Mouse (Mus musculus) lung, postnatal 0 days (tissue): ENCODE measurements around the gene Tmem38b. TPM values are rescaled to one million over a fixed set of nuclear protein-coding genes. Genes with fewer than 3 reads are reported as not detected.

Source experiments
- ATAC-seq: fragments of 200-750 bp; cut with Nextera tagmentation; 2 replicates; pipeline ENCODE4 v1.8.0; 2017; ENCODE audit warnings: moderate library complexity
- DNase-seq: peaks from one replicate; pipeline ENCODE4 v3.0.0-alpha.2; 2016; ENCODE audit warnings: low spot score
- H3K27ac ChIP-seq: fragments of 300-500 bp; sonication (generic); 2 replicates; pipeline ENCODE4 v1.5.1; 2014; ENCODE audit warnings: antibody characterized with exemption, mild to moderate bottlenecking, low read length, mixed read lengths
- H3K27me3 ChIP-seq: fragments of 300-500 bp; sonication (generic); replicated peaks from 2 replicates; pipeline ENCODE4 v1.6.1; 2014; ENCODE audit warnings: low read length, mixed read lengths; ENCODE audit not compliant: insufficient read depth
- H3K36me3 ChIP-seq: fragments of 300-500 bp; sonication (generic); 2 replicates; pipeline ENCODE4 v1.6.1; 2014; ENCODE audit warnings: low read length, mixed read lengths; ENCODE audit not compliant: insufficient read depth
- H3K4me1 ChIP-seq: fragments of 300-500 bp; sonication (generic); 2 replicates; pipeline ENCODE4 v1.6.1; 2014; ENCODE audit warnings: antibody characterized with exemption, low read depth, low read length, mixed read lengths; ENCODE audit not compliant: insufficient read depth
- H3K4me2 ChIP-seq: fragments of 300-500 bp; sonication (generic); replicated peaks from 2 replicates; pipeline ENCODE4 v1.6.1; 2014; ENCODE audit warnings: low read depth, mild to moderate bottlenecking, low read length, moderate library complexity, mixed read lengths
- H3K4me3 ChIP-seq: fragments of 300-500 bp; sonication (generic); 2 replicates; pipeline ENCODE4 v1.5.1; 2014; ENCODE audit warnings: low read depth, low read length
- H3K9ac ChIP-seq: fragments of 300-500 bp; sonication (generic); replicated peaks from 2 replicates; pipeline ENCODE4 v1.6.1; 2014; ENCODE audit warnings: low read depth, mild to moderate bottlenecking
- H3K9me3 ChIP-seq: fragments of 300-500 bp; sonication (generic); 2 replicates; pipeline ENCODE4 v1.6.1; 2016; ENCODE audit warnings: low read length, mixed read lengths
- CTCF ChIP-seq: IDR thresholded peaks from 2 replicates; pipeline ENCODE4 v1.5.1; 2016; ENCODE audit warnings: antibody characterized with exemption, mild to moderate bottlenecking
- EP300 ChIP-seq: IDR thresholded peaks from 2 replicates; pipeline ENCODE4 v1.6.1; 2016; ENCODE audit warnings: antibody characterized with exemption, mild to moderate bottlenecking, control low read depth
- WGBS: fragments of 180-500 bp; shearing (Covaris S2); extraction: QIAGEN DNeasy Blood & Tissue Kit; methylation state at CpG from one replicate; pipeline ENCODE4 v1.1.7; 2014; 5-methylcytosine and 5-hydroxymethylcytosine counted together
- polyA plus RNA-seq: library from polyadenylated mRNA; unstranded; fragments of >200 nt; fragmentation: Nextera tagmentation; extraction: Ambion mirVana; gene quantifications from 2 replicates; pipeline ENCODE4 v1.2.1, GENCODE M21; 2015

Tmem38b gene
- polyA plus RNA-seq, 1 experiment from 2014 or later, result 20.0 TPM

DNA sequence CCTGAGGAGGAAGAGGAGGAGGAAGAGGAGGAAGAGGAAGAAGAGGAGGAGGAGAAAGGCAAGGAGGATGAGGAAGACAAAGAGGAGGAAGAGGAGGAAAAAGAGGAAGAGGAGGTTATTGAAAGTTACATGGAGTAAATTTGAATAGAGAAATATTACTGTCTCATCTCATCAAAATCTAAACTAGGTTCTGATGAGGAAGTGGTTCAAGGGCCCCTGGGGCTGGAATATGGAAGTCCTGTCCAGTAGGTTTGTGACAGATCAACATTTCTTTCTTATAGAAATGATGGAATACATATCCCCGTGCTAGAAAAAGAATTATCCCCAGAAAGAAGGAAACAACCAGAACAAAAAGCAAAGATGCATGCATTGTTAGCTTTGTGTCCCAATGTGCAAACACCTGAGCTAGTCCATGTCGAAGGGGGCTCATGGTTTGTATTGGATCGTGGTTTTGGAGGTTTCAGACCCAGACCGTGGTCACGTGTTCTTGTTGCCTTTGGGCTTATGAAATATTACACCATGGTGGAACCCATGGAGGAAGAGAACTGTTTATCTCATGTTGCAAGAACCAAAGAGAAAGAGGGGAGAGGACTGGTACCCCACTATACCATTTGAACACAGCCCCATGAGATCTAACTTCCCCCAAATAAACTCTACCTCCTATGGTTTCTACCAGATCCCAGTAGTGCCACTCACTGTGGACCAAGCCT is 31.4 kb upstream of the Tmem38b start:
- Histone ChIP-seq H3K4me1 (peaks cover 1% of the 10 kb centered on the region; the same call in 1 of the 2 replicates), H3K4me2 (no peak overlapping the region), H3K9me3 (no peaks in the 10 kb centered on the region), H3K27ac (no peak overlapping the region), H3K36me3 (no peaks in the 10 kb centered on the region), H3K9ac (no peak overlapping the region), H3K4me3 (no peak overlapping the region), H3K27me3 (no peaks in the 10 kb centered on the region)
- ATAC-seq (no peak), DNase-seq (no peak)
- TF ChIP-seq EP300, result no peak
- no peak for TF ChIP-seq CTCF
- WGBS, result 80% methylated on average over 5 of the region's 5 CpGs

DNA sequence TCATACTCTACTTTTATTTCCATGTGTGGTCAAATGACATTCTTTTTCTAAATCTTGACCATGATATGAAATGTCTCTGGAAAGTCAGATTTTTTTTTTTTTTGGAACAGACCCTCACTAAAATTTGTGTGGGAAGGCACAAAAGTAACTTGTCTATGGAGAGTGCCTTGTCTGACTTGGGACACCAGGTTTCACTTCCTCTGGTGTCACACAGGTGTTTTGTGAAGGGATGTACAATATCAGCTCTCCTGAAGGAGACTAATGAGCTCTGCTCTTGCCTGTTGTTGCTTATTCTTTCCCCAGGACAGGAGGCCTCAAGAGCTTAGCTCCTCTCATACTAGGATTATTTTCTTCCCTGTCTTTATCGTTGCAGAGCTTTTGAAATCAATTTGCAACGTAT is 30.8 kb upstream of the Tmem38b start:
- DNase-seq, result no peak
- 69% methylated on average over 2 of the region's 2 CpGs for WGBS
- Histone ChIP-seq H3K9me3 (no peaks in the 10 kb centered on the region), H3K4me1 (peaks cover 5% of the 10 kb centered on the region; the same call in 1 of the 2 replicates), H3K4me2 (no peak overlapping the region), H3K36me3 (no peaks in the 10 kb centered on the region), H3K4me3 (no peak overlapping the region), H3K9ac (no peak overlapping the region), H3K27ac (no peak overlapping the region), H3K27me3 (no peaks in the 10 kb centered on the region)
- ATAC-seq, result no peak
- TF ChIP-seq CTCF (no peak), EP300 (no peak)

DNA sequence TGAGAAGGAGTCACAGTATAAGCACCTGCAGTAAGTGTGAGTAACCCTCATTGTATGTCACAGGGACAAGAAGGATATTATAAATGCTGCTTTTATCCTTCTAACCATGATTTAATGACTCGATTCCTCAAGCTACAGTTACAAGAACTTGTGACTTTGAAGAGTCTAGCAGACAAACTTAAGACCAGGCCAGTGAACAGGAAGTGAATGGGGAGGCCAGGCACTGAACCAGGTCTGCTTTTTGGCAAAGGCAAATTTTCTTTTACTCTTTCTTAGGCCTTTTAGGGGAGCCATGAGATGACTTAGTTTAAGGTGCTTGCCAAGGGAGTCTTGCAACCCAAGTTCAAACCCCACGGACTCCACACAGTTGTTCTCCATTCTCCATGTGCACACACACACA is 30.1 kb upstream of the Tmem38b start:
- Histone ChIP-seq H3K4me2 (no peak overlapping the region), H3K27ac (no peak overlapping the region), H3K36me3 (no peaks in the 10 kb centered on the region), H3K9ac (no peak overlapping the region), H3K4me1 (peaks cover 5% of the 10 kb centered on the region; the same call in 1 of the 2 replicates), H3K4me3 (no peak overlapping the region), H3K9me3 (no peaks in the 10 kb centered on the region), H3K27me3 (no peaks in the 10 kb centered on the region)
- no peak for ATAC-seq
- 80% methylated on average over 2 of the region's 2 CpGs for WGBS
- DNase-seq, result no peak
- TF ChIP-seq CTCF, result no peak
- TF ChIP-seq EP300, result no peak

DNA sequence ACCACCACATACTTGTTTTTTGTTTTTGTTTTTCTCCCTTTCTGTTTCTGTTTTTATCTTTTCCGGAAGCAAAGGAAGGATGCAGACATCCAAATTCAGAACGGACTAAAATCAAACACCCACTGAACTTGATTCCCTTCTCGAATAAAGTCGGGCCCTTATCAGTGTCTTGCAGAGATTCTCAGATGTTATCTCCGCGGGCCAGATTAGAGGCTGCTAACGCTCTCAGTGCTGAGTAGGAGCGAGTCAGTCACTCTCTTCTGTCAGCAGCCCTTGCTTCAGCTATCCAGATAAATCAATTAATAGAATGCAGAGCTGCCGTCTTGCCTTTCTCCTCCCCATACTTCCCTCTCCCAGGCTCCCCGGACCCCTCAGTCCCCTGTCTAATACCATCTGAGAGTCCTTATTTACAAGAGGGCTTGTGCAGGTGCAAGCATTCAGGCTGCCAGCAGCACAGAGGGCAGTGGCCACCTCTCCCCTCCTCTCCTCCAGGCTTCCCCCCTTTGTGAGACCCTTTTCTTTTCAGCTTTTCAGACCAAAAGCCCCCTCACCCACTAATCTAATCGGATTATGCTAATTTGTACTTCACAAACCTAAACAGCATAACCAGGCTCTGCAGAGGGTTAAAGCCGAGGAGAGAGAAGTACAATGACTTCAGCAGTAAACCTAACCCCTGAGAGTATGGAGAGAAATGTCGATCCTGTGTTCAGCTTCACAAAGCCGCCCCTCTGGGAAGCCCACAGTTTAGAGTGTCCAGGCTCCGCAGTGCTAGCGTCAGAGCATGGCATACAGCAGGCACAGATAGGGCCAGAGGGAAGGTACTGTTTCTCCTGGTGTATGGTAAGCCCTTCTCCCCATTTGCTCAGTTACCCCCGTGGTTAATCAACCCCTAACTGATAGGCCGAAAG is 28.7 kb upstream of the Tmem38b start:
- Histone ChIP-seq H3K27me3 (no peaks in the 10 kb centered on the region), H3K27ac (no peak overlapping the region), H3K9ac (no peak overlapping the region), H3K9me3 (no peaks in the 10 kb centered on the region), H3K4me3 (no peak overlapping the region), H3K4me1 (peaks cover 5% of the 10 kb centered on the region; the same call in 1 of the 2 replicates), H3K4me2 (no peak overlapping the region), H3K36me3 (no peaks in the 10 kb centered on the region)
- DNase-seq (no peak), ATAC-seq (no peak)
- TF ChIP-seq CTCF (no peak), EP300 (no peak)
- WGBS, result 26% methylated on average over 18 of the region's 18 CpGs

DNA sequence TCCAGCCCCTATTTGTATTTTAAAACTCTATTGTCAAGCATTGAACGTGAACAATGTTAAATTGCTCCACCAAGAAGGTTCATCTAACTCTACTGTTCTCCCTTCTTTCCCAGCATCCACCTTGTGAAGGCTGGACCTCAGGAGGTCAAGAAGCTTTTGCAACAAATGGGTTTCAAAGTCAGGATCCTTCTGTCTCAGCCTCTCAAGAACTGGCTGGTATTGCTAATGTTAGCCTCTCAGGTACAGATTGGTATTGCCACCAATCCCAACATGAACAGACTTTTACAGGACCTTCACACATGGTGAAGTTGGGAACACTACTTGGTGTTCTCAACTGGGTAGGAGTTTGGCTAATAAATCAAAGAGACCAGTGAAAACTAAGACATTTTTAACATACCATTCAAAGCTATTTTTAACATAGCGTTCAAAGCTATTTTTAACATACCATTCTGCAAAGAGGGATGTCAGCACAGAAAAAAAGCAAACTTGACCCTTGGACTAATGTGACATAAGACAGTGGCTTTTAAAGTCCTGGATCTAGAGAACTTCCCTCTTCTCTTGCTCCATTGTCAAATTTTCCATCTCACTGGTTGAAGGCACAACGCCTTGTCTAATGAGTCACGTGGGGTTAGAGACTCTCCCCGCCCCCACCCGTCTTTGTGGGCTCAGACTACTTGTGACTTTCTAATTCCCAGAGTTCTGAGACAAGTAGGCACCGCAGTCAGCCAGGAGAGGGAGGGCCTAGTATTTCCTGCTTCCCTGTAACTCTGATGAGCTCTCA is 26.8 kb upstream of the Tmem38b start:
- Histone ChIP-seq H3K9ac (no peak overlapping the region), H3K27ac (peak overlapping the region; percentile 57; the same call in 1 of the 2 replicates), H3K4me1 (peaks cover 5% of the 10 kb centered on the region; the same call in 1 of the 2 replicates), H3K9me3 (no peaks in the 10 kb centered on the region), H3K4me2 (no peak overlapping the region), H3K4me3 (no peak overlapping the region), H3K27me3 (no peaks in the 10 kb centered on the region), H3K36me3 (no peaks in the 10 kb centered on the region)
- TF ChIP-seq EP300 (peak; percentile 56; the same call in 1 of the 2 replicates), CTCF (0 out of 2 replicates have a peak, but pooled peaks have one; percentile 12)
- peak; percentile 88 for ATAC-seq
- DNase-seq, result peak; percentile 86
- WGBS, result 33% methylated on average over 7 of the region's 7 CpGs
